Mouse (Mus musculus) CH12.LX (cell line): Measurements from ENCODE around the gene Mfap3.

ENCODE experiments used
- CHD1 ChIP-seq: IDR thresholded peaks from 2 replicates; pipeline ENCODE4 v1.6.1; 2012; ENCODE audit warnings: low read depth, low read length, improper control_type of control experiment, inconsistent platforms
- CTCF ChIP-seq, 2 experiments: IDR thresholded peaks in 1 of 2; conservative IDR thresholded peaks in 1 of 2; 2 replicates each; pipeline ENCODE4 v1.5.1; 2011 to 2012; ENCODE audit warnings: low read depth in 2 of 2, low read length in 2 of 2, improper control_type of control experiment in 1 of 2, inconsistent platforms in 1 of 2, mild to moderate bottlenecking in 1 of 2, moderate library complexity in 1 of 2
- E2F4 ChIP-seq: IDR thresholded peaks from 2 replicates; pipeline ENCODE4 v1.6.1; 2011; ENCODE audit warnings: low read depth, low read length, improper control_type of control experiment; ENCODE audit not compliant: insufficient replicate concordance
- EP300 ChIP-seq: IDR thresholded peaks from 2 replicates; pipeline ENCODE4 v1.6.1; 2011; ENCODE audit warnings: low read length, improper control_type of control experiment
- HCFC1 ChIP-seq: IDR thresholded peaks from 2 replicates; pipeline ENCODE4 v1.6.1; 2012; ENCODE audit warnings: low read depth, mild to moderate bottlenecking, inconsistent platforms, low read length, improper control_type of control experiment
- MAFK ChIP-seq: IDR thresholded peaks from 2 replicates; pipeline ENCODE4 v1.6.1; 2011; ENCODE audit warnings: low read length, improper control_type of control experiment; ENCODE audit not compliant: insufficient replicate concordance
- POLR2A ChIP-seq: IDR thresholded peaks from 2 replicates; pipeline ENCODE4 v1.6.1; 2011; ENCODE audit warnings: low read depth, mild to moderate bottlenecking, improper control_type of control experiment, low read length
- RAD21 ChIP-seq: IDR thresholded peaks from 2 replicates; pipeline ENCODE4 v1.6.1; 2011; ENCODE audit warnings: low read depth, mild to moderate bottlenecking, low read length, improper control_type of control experiment, moderate library complexity
- SIN3A ChIP-seq: IDR thresholded peaks from 2 replicates; pipeline ENCODE4 v1.6.1; 2012; ENCODE audit warnings: low read length, improper control_type of control experiment, inconsistent platforms
- USF1 ChIP-seq: IDR thresholded peaks from 2 replicates; pipeline ENCODE4 v1.6.1; 2014; ENCODE audit warnings: low read depth, mild to moderate bottlenecking, inconsistent platforms, low read length, improper control_type of control experiment
- ZKSCAN1 ChIP-seq: IDR thresholded peaks from 2 replicates; pipeline ENCODE4 v1.6.1; 2012; ENCODE audit warnings: low read depth, inconsistent platforms, low read length, improper control_type of control experiment, borderline replicate concordance

DNA sequence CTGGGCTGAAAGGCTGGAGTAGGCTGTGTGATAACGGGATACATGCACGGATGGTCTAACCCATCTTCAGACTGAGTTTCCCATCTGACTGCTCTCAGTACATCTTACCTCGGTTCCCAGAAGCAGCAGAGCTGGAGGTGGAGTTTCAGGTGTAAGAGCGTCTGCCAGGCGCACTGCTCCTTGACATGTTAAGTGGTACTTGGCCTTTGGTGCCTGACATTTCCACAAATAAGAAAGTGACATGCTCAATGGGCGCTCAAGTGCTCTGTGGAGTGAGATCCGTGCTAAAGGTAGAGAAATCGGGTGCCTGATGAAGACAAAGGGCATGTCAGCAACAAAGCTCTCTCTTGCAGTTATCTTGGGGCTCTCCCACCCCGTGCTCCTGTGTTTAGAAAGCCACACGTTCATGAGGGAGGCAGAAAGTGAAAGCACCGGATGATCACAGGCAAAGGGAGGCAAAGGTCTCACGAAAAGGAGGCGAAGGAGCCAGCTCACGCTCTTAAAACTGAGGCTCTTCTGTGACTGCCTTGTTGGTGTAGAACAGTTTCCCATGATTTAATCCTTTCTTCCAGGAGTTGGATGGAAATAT lies 55.3 kb downstream of the Mfap3 start:
- no peak for TF ChIP-seq RAD21
- TF ChIP-seq CHD1, result no peak
- no peak for TF ChIP-seq MAFK
- no peak for TF ChIP-seq USF1
- no peak for TF ChIP-seq ZKSCAN1
- TF ChIP-seq HCFC1, result no peak
- TF ChIP-seq SIN3A, result no peak
- no peak for TF ChIP-seq POLR2A
- TF ChIP-seq EP300, result no peak
- TF ChIP-seq E2F4, result no peak
- no peak for TF ChIP-seq CTCF (conservative IDR thresholded peaks at IDR 0.05 in 1 of 2, IDR thresholded peaks at IDR 0.05 in 1 of 2; ENCODE audit: low read depth in 2 of 2, low read length in 2 of 2)
